Mouse (Mus musculus) adrenal gland, postnatal 4 days (tissue): ENCODE data around the gene Fars2. TPM values are rescaled to one million over a fixed set of nuclear protein-coding genes. Genes with fewer than 3 reads are reported as not detected.
"Not testable (repeated sequence)": the region's sequence is repeated elsewhere in the genome, so short reads cannot be mapped to it uniquely, and the experiment has no call there.

Experiments
- DNase-seq, 2 experiments: peaks; one replicate each; pipeline ENCODE4 v3.0.0; 2021 to 2022; ENCODE audit warnings: low spot score in 2 of 2, mixed read lengths in 2 of 2
- total RNA-seq, 2 experiments: library from RNA; stranded (reverse); gene quantifications; 2 replicates each; pipeline ENCODE4 v1.2.3; 2021

The Fars2 gene
- total RNA-seq, 2 experiments from 2014 or later, result 81.7 to 82.0 TPM

GRCm38 (mm10) chr13:36444748-36445423 lies 327.7 kb downstream of the Fars2 start:
- DNase-seq, result no peak

- no peak for DNase-seq
These were observed 330.7 kb downstream of the Fars2 start for GRCm38 (mm10) chr13:36447947-36448346.

- no peak for DNase-seq
These were observed 331.4 kb downstream of the Fars2 start for GRCm38 (mm10) chr13:36448565-36448964.

- no peak for DNase-seq
These were observed 334.2 kb downstream of the Fars2 start for GRCm38 (mm10) chr13:36451437-36451836.

GRCm38 (mm10) chr13:36460473-36460872 lies 343.3 kb downstream of the Fars2 start:
- no peak for DNase-seq

- DNase-seq, result no peak
These were observed 346.5 kb downstream of the Fars2 start for GRCm38 (mm10) chr13:36463669-36464068.

- DNase-seq, result not testable (repeated sequence)
These were observed 348.9 kb downstream of the Fars2 start for GRCm38 (mm10) chr13:36466076-36466475.

- no peak for DNase-seq
These were observed 349.3 kb downstream of the Fars2 start for GRCm38 (mm10) chr13:36466515-36466921.

- DNase-seq, result no peak
These were observed 350.6 kb downstream of the Fars2 start for GRCm38 (mm10) chr13:36467849-36468248.

- no peak for DNase-seq
These were observed 351.8 kb downstream of the Fars2 start for GRCm38 (mm10) chr13:36468963-36469362.

GRCm38 (mm10) chr13:36469412-36470125 lies 352.4 kb downstream of the Fars2 start:
- DNase-seq, result no peak

GRCm38 (mm10) chr13:36477648-36478047 lies 360.4 kb downstream of the Fars2 start:
- no peak for DNase-seq

- no peak for DNase-seq
These were observed 361.0 kb downstream of the Fars2 start for GRCm38 (mm10) chr13:36478243-36478642.

- DNase-seq, result no peak
These were observed 362.9 kb downstream of the Fars2 start for GRCm38 (mm10) chr13:36480101-36480500.

GRCm38 (mm10) chr13:36484391-36484790 lies 367.2 kb downstream of the Fars2 start:
- no peak for DNase-seq

- DNase-seq, result no peak
These were observed 369.5 kb downstream of the Fars2 start for GRCm38 (mm10) chr13:36486756-36487155.

- no peak for DNase-seq
These were observed 372.2 kb downstream of the Fars2 start for GRCm38 (mm10) chr13:36489365-36489764.

- DNase-seq, result no peak
These were observed 373.4 kb downstream of the Fars2 start for GRCm38 (mm10) chr13:36490612-36491011.

- no peak for DNase-seq
These were observed 375.2 kb downstream of the Fars2 start for GRCm38 (mm10) chr13:36492397-36492796.

- no peak for DNase-seq
These were observed 376.1 kb downstream of the Fars2 start for GRCm38 (mm10) chr13:36493294-36493693.

- no peak for DNase-seq
These were observed 376.6 kb downstream of the Fars2 start for GRCm38 (mm10) chr13:36493762-36494161.

- DNase-seq, result no peak
These were observed 378.8 kb downstream of the Fars2 start for GRCm38 (mm10) chr13:36495980-36496379.

GRCm38 (mm10) chr13:36497346-36497745 lies 380.1 kb downstream of the Fars2 start:
- DNase-seq, result peak; percentile 15 to 17
